Mouse (Mus musculus): Measurements from ENCODE around the gene Phyhipl.

Gene Phyhipl

GRCm38 (mm10) chr10:70655828-70656227, at the start of gene Phyhipl:
Phyhipl (minus strand) TSS chr10:70655965.
- DNase-seq, result no peak

- DNase-seq, result no peak
These were observed 47.4 kb upstream of the Phyhipl start for GRCm38 (mm10) chr10:70703211-70703610.

GRCm38 (mm10) chr10:70699581-70699980, 43.8 kb upstream of the Phyhipl start:
- DNase-seq, result no peak

GRCm38 (mm10) chr10:70698014-70698413, 42.2 kb upstream of the Phyhipl start:
- no peak for DNase-seq

- no peak for DNase-seq
These were observed 41.2 kb upstream of the Phyhipl start for GRCm38 (mm10) chr10:70696748-70697585.

GRCm38 (mm10) chr10:70689346-70689745, 33.6 kb upstream of the Phyhipl start:
- DNase-seq, result no peak

- DNase-seq, result no peak
These were observed 33.1 kb upstream of the Phyhipl start for GRCm38 (mm10) chr10:70688881-70689280.

- no peak for DNase-seq
These were observed 31.4 kb upstream of the Phyhipl start for GRCm38 (mm10) chr10:70686941-70687703.

GRCm38 (mm10) chr10:70686505-70686904, 30.7 kb upstream of the Phyhipl start:
- no peak for DNase-seq

- DNase-seq, result no peak
These were observed 27.7 kb upstream of the Phyhipl start for GRCm38 (mm10) chr10:70683508-70683907.

GRCm38 (mm10) chr10:70677946-70678345, 22.2 kb upstream of the Phyhipl start:
- no peak for DNase-seq

- no peak for DNase-seq
These were observed 507 bp upstream of the Phyhipl start for GRCm38 (mm10) chr10:70656272-70656671.

- DNase-seq, result no peak
These were observed 1.1 kb downstream of the Phyhipl start for GRCm38 (mm10) chr10:70654655-70655054.

GRCm38 (mm10) chr10:70654139-70654538, 1.6 kb downstream of the Phyhipl start:
- no peak for DNase-seq

- no peak for DNase-seq
These were observed 3.8 kb downstream of the Phyhipl start for GRCm38 (mm10) chr10:70651769-70652648.

GRCm38 (mm10) chr10:70648831-70649230, 6.9 kb downstream of the Phyhipl start:
- DNase-seq, result peak; percentile 3

- no peak for DNase-seq
These were observed 12.6 kb downstream of the Phyhipl start for GRCm38 (mm10) chr10:70643131-70643530.

- no peak for DNase-seq
These were observed 14.7 kb downstream of the Phyhipl start for GRCm38 (mm10) chr10:70640896-70641596.

GRCm38 (mm10) chr10:70640075-70640737, 15.6 kb downstream of the Phyhipl start:
- DNase-seq, result no peak

GRCm38 (mm10) chr10:70637640-70638328, 18.0 kb downstream of the Phyhipl start:
- DNase-seq, result no peak

GRCm38 (mm10) chr10:70635261-70635660, 20.5 kb downstream of the Phyhipl start:
- no peak for DNase-seq

Measured in cerebellum, adult 11 months (tissue).